Mouse (Mus musculus) retina, postnatal 1 day (tissue): ENCODE data around the gene Kcnq1.

Experiments
- DNase-seq: peaks from one replicate; pipeline ENCODE4 v3.0.0-alpha.2; 2012

The Kcnq1 gene

GRCm38 (mm10) chr7:143285440-143285839 is 179.3 kb downstream of the Kcnq1 start:
- DNase-seq, result no peak

GRCm38 (mm10) chr7:143286532-143287290 is 180.5 kb downstream of the Kcnq1 start:
- no peak for DNase-seq

- DNase-seq, result no peak
Measured at GRCm38 (mm10) chr7:143288135-143288534, 182.0 kb downstream of the Kcnq1 start.

GRCm38 (mm10) chr7:143289082-143289849 is 183.1 kb downstream of the Kcnq1 start:
- peak; percentile 20 for DNase-seq

GRCm38 (mm10) chr7:143294690-143295355 is 188.7 kb downstream of the Kcnq1 start:
- DNase-seq, result peak; percentile 15

GRCm38 (mm10) chr7:143295356-143296000 is 189.3 kb downstream of the Kcnq1 start:
- peak; percentile 59 for DNase-seq

- DNase-seq, result peak; percentile 49
Measured at GRCm38 (mm10) chr7:143296001-143296379, 189.8 kb downstream of the Kcnq1 start.

GRCm38 (mm10) chr7:143296384-143296801 is 190.2 kb downstream of the Kcnq1 start:
- peak; percentile 98 for DNase-seq

- no peak for DNase-seq
Measured at GRCm38 (mm10) chr7:143300037-143300436, 193.9 kb downstream of the Kcnq1 start.

GRCm38 (mm10) chr7:143300681-143301080 is 194.5 kb downstream of the Kcnq1 start:
- DNase-seq, result no peak

- DNase-seq, result no peak
Measured at GRCm38 (mm10) chr7:143302156-143302555, 196.0 kb downstream of the Kcnq1 start.

GRCm38 (mm10) chr7:143302593-143303238 is 196.6 kb downstream of the Kcnq1 start:
- DNase-seq, result no peak

- DNase-seq, result no peak
Measured at GRCm38 (mm10) chr7:143303557-143303956, 197.4 kb downstream of the Kcnq1 start.

GRCm38 (mm10) chr7:143305808-143306207 is 199.6 kb downstream of the Kcnq1 start:
- peak; percentile 21 for DNase-seq

GRCm38 (mm10) chr7:143308001-143308400 is 201.8 kb downstream of the Kcnq1 start:
- DNase-seq, result no peak

GRCm38 (mm10) chr7:143310311-143310710 is 204.1 kb downstream of the Kcnq1 start:
- no peak for DNase-seq

- DNase-seq, result no peak
Measured at GRCm38 (mm10) chr7:143310847-143311246, 204.7 kb downstream of the Kcnq1 start.

- no peak for DNase-seq
Measured at GRCm38 (mm10) chr7:143311471-143311870, 205.3 kb downstream of the Kcnq1 start.

- no peak for DNase-seq
Measured at GRCm38 (mm10) chr7:143313572-143314319, 207.6 kb downstream of the Kcnq1 start.

- no peak for DNase-seq
Measured at GRCm38 (mm10) chr7:143318512-143318911, 212.3 kb downstream of the Kcnq1 start.

GRCm38 (mm10) chr7:143320367-143320766 is 214.2 kb downstream of the Kcnq1 start:
- DNase-seq, result no peak

- peak; percentile 56 for DNase-seq
Measured at GRCm38 (mm10) chr7:143325051-143325450, 218.9 kb downstream of the Kcnq1 start.
